Mouse (Mus musculus) G1E (cell line): ENCODE measurements at regions not wholly inside any gene's neighbourhood (a gene's known extent, or its start where the extent isn't known, plus 50 kb on each side); places are given as distances from the start of the nearest gene placed in this dataset.

Source experiments
- CTCF ChIP-seq: IDR thresholded peaks from 2 replicates; pipeline ENCODE4 v1.5.1; 2012; ENCODE audit warnings: low read depth, low read length, inconsistent platforms, mixed read lengths
- TAL1 ChIP-seq: conservative IDR thresholded peaks from 2 replicates; pipeline ENCODE4 v1.6.1; 2012; ENCODE audit warnings: low read depth, low read length, inconsistent platforms, mixed read lengths

DNA sequence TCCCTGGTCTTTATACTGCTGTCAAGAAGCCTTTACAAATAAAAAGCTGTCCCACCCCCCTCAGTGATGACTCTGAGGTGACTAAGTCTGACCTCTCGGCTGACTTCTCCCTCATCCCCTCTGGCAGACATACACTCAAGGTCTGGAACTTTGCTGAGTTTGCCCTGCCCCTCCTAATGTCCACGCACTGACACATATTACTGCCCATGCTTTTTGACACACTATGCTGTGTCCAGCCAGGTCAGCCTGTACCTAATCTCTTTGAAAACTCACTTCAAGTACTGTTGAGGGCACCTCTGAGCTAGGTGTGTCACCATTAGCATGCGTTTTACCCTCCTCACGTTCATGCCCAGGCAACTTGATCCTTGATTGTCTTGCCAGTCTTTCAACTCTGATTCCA lies 164.9 kb upstream of the Frmd6 start:
- TF ChIP-seq CTCF: no peak
- TF ChIP-seq TAL1: no peak
